Mouse (Mus musculus) megakaryocyte-erythroid progenitor cell, adult 5-6 weeks (primary cell): ENCODE measurements around the gene Stip1. TPM values are rescaled to one million over a fixed set of nuclear protein-coding genes. Genes with fewer than 3 reads are reported as not detected.

Experiments
- ATAC-seq: replicated peaks from 2 replicates; pipeline ENCODE4 v1.8.0; 2016; ENCODE audit warnings: mild to moderate bottlenecking, inconsistent platforms; ENCODE audit not compliant: severe bottlenecking, poor library complexity, low FRiP score, low TSS enrichment
- total RNA-seq, 2 experiments: library from RNA; stranded (forward) in 1 of 2; stranded (reverse) in 1 of 2; fragments of 200-1000, 215-1000 nt in 1 of 2; fragments of >200 nt in 1 of 2; fragmentation: Nextera tagmentation in 1 of 2; gene quantifications; 2 replicates each; pipeline ENCODE4 v1.2.3; 2014 to 2017

The Stip1 gene
- total RNA-seq, 2 experiments from 2014 or later, result 212 to 310 TPM

GRCm38 (mm10) chr19:6990712-6991111 lies 49.1 kb downstream of the Stip1 start:
- ATAC-seq, result no peak

GRCm38 (mm10) chr19:6989251-6989650 lies 50.5 kb downstream of the Stip1 start:
- no peak for ATAC-seq

- no peak for ATAC-seq
These were observed 51.9 kb downstream of the Stip1 start for GRCm38 (mm10) chr19:6987904-6988285.

GRCm38 (mm10) chr19:6987061-6987903 lies 52.5 kb downstream of the Stip1 start, which contains the start of gene Vegfb:
TSS of gene Vegfb (minus strand) at chr19:6987651.
- peak; percentile 38; the same call in 1 of the 2 replicates for ATAC-seq

GRCm38 (mm10) chr19:6985951-6986708 lies 53.6 kb downstream of the Stip1 start:
- peak; percentile 82 for ATAC-seq

- no peak for ATAC-seq
These were observed 54.5 kb downstream of the Stip1 start for GRCm38 (mm10) chr19:6985300-6985699.

- ATAC-seq, result no peak
These were observed 56.1 kb downstream of the Stip1 start for GRCm38 (mm10) chr19:6983621-6984020.

GRCm38 (mm10) chr19:6981465-6981864 lies 58.3 kb downstream of the Stip1 start:
- ATAC-seq, result no peak

- ATAC-seq, result peak; percentile 60
These were observed 59.2 kb downstream of the Stip1 start, which contains the start of gene Fkbp2 for GRCm38 (mm10) chr19:6980381-6981093. TSS of gene Fkbp2 (minus strand) at chr19:6980501.

GRCm38 (mm10) chr19:6979486-6980380 lies 60.0 kb downstream of the Stip1 start:
- ATAC-seq, result peak; percentile 83

GRCm38 (mm10) chr19:6979001-6979479 lies 60.7 kb downstream of the Stip1 start:
- ATAC-seq, result no peak

- ATAC-seq, result no peak
These were observed 61.2 kb downstream of the Stip1 start for GRCm38 (mm10) chr19:6978639-6978974.

- ATAC-seq, result no peak
These were observed 61.8 kb downstream of the Stip1 start for GRCm38 (mm10) chr19:6977759-6978638.

- peak; percentile 10 for ATAC-seq
These were observed 63.9 kb downstream of the Stip1 start, which contains the start of gene Plcb3 for GRCm38 (mm10) chr19:6975537-6976521. TSS of gene Plcb3 (minus strand) at chr19:6976470.

- ATAC-seq, result peak; percentile 70
These were observed 65.3 kb downstream of the Stip1 start, which contains the start of gene Ppp1r14b for GRCm38 (mm10) chr19:6974211-6975205. TSS of gene Ppp1r14b (plus strand) at chr19:6974968.
